Comparison of ENCODE assay signal across 10 mouse cellular contexts in genomic region chr6:120674121-120674520, GRCm38 (mm10). TPM values are rescaled to one million over a fixed set of nuclear protein-coding genes. Genes with fewer than 3 reads are reported as not detected.
A peak's percentile ranks its signal among the peaks of the same experiment; 100 is the strongest.
DNase-seq lines count a peak whose midpoint lies in the region; ATAC-seq and TF ChIP-seq lines count a peak whose summit lies in the region.
"Had no signal": no experiment of that assay in that cellular context is flagged by ENCODE, and none has a peak within 500 bp of the region (broad histone marks: within the 10 kb centered on the region; RNA-seq: fewer than 3 reads in every experiment).

No protein-coding gene starts in this region.

- H3K79me3 ChIP-seq in C2C12 (ENCODE audit: low read depth) = no peaks in the 10 kb centered on the region

- peak; percentile 5 for TF ChIP-seq CTCF in C2C12 (IDR thresholded peaks at IDR 0.05; ENCODE audit: control insufficient read depth, insufficient read depth, insufficient read length)
- peak; percentile 33; the same call in 1 of the 2 replicates for TF ChIP-seq CTCF in cortical plate, adult 2 months (IDR thresholded peaks at IDR 0.05; ENCODE audit: extremely low read depth, insufficient read depth, low read length)

- H3K36me3 ChIP-seq in C2C12 (ENCODE audit: control insufficient read depth, insufficient read depth) = no peaks in the 10 kb centered on the region

- TF ChIP-seq POLR2A in cortical plate, adult 2 months (IDR thresholded peaks at IDR 0.05; ENCODE audit: extremely low read depth, insufficient read depth, low read length) = no peak

- peaks cover 4% of the 10 kb centered on the region for H3K27me3 ChIP-seq in C2C12 (ENCODE audit: control insufficient read depth, insufficient read depth, insufficient read length)

- H3K27ac ChIP-seq in cortical plate, adult 2 months (ENCODE audit: insufficient read depth, low read length) = no peak overlapping the region

- no peak overlapping the region for H3K4me3 ChIP-seq in C2C12 (ENCODE audit: insufficient read depth, poor library complexity, severe bottlenecking)
- no peak overlapping the region for H3K4me3 ChIP-seq in cortical plate, adult 2 months (ENCODE audit: insufficient read depth, low read length)
- H3K4me3 ChIP-seq: erythroblast, embryonic 14.5 days; megakaryocyte, embryonic 14.5 days had no signal

- no peak overlapping the region for H3ac ChIP-seq in C2C12 (ENCODE audit: control insufficient read depth, insufficient read length, low read depth)

- ATAC-seq in cerebellum, adult (ENCODE audit: insufficient number of reproducible peaks, low FRiP score, low TSS enrichment) = no peak
- no peak for ATAC-seq in monocyte, adult 5-6 weeks (replicated peaks; ENCODE audit: insufficient number of reproducible peaks, low FRiP score, low TSS enrichment, poor library complexity, severe bottlenecking)

- peak; percentile 26 to 35 for DNase-seq in cerebellum, postnatal 10 days
- peak; percentile 34 for DNase-seq in lung, postnatal 10 days
- DNase-seq in left cerebral cortex, adult 8-10 months (ENCODE audit: low spot score in 2 of 2) = no peak
- no peak for DNase-seq in right cerebral cortex, postnatal 36 days (ENCODE audit: low spot score in 2 of 2)

- H3K4me1 ChIP-seq in cortical plate, adult 2 months (ENCODE audit: control insufficient read depth, insufficient read depth, low read length) = no peaks in the 10 kb centered on the region
- H3K4me1 ChIP-seq: megakaryocyte, embryonic 14.5 days had no signal

- no peaks in the 10 kb centered on the region for H3K79me2 ChIP-seq in C2C12 (ENCODE audit: control insufficient read depth, insufficient read depth)

TF ChIP-seq in C2C12, 6 proteins besides CTCF, POLR2A, EP300 and RAD21:
- TF ChIP-seq FOSL1 (IDR thresholded peaks at IDR 0.05; ENCODE audit: insufficient read depth, low read length, poor library complexity, severe bottlenecking) (no peak), USF1 (IDR thresholded peaks at IDR 0.05; ENCODE audit: low read depth) (no peak), MYOG (IDR thresholded peaks at IDR 0.05; ENCODE audit: control insufficient read depth, extremely low read depth, insufficient read length) (no peak), MYOD1 (IDR thresholded peaks at IDR 0.05; ENCODE audit: control insufficient read depth, insufficient read length, low read depth) (no peak), CEBPB (IDR thresholded peaks at IDR 0.05; ENCODE audit: low read depth) (no peak), MAX (IDR thresholded peaks at IDR 0.05) (no peak)

RNA-seq across cellular contexts. Expression of gene Cecr2, which starts 8.0 kb away (rescaled TPM):
- polyA plus RNA-seq in C2C12 (2012; fragmentation: generic; extraction: Trizol) = 0.01 TPM
- 2.3 and 2.5 TPM in 2 replicates for polyA plus RNA-seq in cortical plate, adult 2 months (2012; rRNA removed)
- 1 to 10 TPM; 3.5 to 4.7 (median 4.2) TPM for total RNA-seq in left cerebral cortex, adult 8-10 months (2022)
- total RNA-seq in monocyte, adult 5-6 weeks (2017) = 1.5 to 4.0 TPM (median 3.3 TPM) in 3 replicates

Comparison
In these comparisons a context has a peak if more than half of its experiments do, and no peak if none do; other contexts are left out.
1. DNase-seq: peak in cerebellum, postnatal 10 days (2 of 2) and lung, postnatal 10 days (single experiment); none in left cerebral cortex, adult 8-10 months (0 of 2) and right cerebral cortex, postnatal 36 days (0 of 2).